ENCODE assay signal across 15 mouse cellular contexts in the genomic region with DNA sequence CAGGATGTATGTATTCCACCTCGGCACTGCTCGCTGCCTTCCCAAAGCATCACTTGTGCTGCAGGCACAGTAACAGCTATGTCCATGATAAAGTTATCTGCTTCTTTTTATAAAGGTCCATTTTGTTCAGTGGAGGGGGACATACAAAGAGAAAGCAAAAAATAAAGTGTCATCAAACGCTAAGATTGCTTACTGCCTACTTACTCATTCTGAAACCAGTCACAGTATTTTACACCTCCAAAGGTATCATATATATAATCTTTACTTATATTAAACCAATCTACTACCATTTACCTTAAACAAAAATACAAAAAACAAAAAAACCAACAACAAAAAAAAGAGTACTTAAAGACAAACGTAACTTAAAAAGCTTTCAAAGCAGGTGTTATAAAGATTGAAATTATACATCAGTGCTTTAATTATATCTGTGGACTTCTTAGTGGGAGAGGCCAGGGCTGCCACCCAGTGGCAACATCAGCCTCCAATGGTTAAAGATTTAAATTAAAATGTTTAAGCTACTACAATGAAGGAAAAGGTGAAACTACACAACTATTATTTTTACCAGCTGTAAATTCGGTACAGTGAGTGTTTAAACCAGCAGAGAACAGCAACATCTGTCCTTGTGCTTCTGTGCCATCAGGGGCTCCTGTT. TPM values are rescaled to one million over a fixed set of nuclear protein-coding genes. Genes with fewer than 3 reads are reported as not detected.
DNase-seq lines count a peak whose midpoint lies in the region; ATAC-seq and TF ChIP-seq lines count a peak whose summit lies in the region.
"Had no signal": no experiment of that assay in that cellular context is flagged by ENCODE, and none has a peak within 500 bp of the region (broad histone marks: within the 10 kb centered on the region; RNA-seq: fewer than 3 reads in every experiment).

No protein-coding gene starts in this region.

- H3K27me3 ChIP-seq in kidney, postnatal 0 days (ENCODE audit: insufficient read depth, low read length) = no peaks in the 10 kb centered on the region
- H3K27me3 ChIP-seq in Patski = no peaks in the 10 kb centered on the region
- no peaks in the 10 kb centered on the region for H3K27me3 ChIP-seq in small intestine, adult 2 months (ENCODE audit: control insufficient read depth, insufficient read depth, low read length)
- no peaks in the 10 kb centered on the region for H3K27me3 ChIP-seq in hindbrain, embryonic 16.5 days (replicated peaks; ENCODE audit: control insufficient read depth, insufficient read depth, low read length)
- H3K27me3 ChIP-seq: limb, embryonic 12.5 days; midbrain, embryonic 12.5 days had no signal

- TF ChIP-seq CTCF in kidney, postnatal 0 days (IDR thresholded peaks at IDR 0.05; ENCODE audit: low read depth) = peak; percentile 47
- peak; percentile 32 for TF ChIP-seq CTCF in Patski (IDR thresholded peaks at IDR 0.05)
- peak; percentile 43; the same call in 1 of the 2 replicates for TF ChIP-seq CTCF in small intestine, adult 2 months (IDR thresholded peaks at IDR 0.05; ENCODE audit: extremely low read depth, insufficient read length, insufficient replicate concordance, low read depth, low read length)

- in situ Hi-C loops in Patski (cut with MboI; ENCODE audit: low pct_unique_long_range_greater_than_20kb) = no loop called here

- no peak overlapping the region for H3K4me3 ChIP-seq in kidney, postnatal 0 days (replicated peaks; ENCODE audit: low read depth, low read length)
- H3K4me3 ChIP-seq in small intestine, adult 2 months (ENCODE audit: low read depth, low read length) = no peak overlapping the region
- no peak overlapping the region for H3K4me3 ChIP-seq in hindbrain, embryonic 16.5 days (ENCODE audit: low read length)
- H3K4me3 ChIP-seq: heart, embryonic 10.5 days; limb, embryonic 12.5 days; midbrain, embryonic 12.5 days had no signal

- no peak overlapping the region for H3K9ac ChIP-seq in kidney, postnatal 0 days (ENCODE audit: low read depth, low read length)
- no peak overlapping the region for H3K9ac ChIP-seq in hindbrain, embryonic 16.5 days (ENCODE audit: low read depth, low read length)
- H3K9ac ChIP-seq: limb, embryonic 12.5 days; liver, embryonic 14.5 days; midbrain, embryonic 12.5 days had no signal

- no peaks in the 10 kb centered on the region for H3K9me3 ChIP-seq in kidney, postnatal 0 days (replicated peaks; ENCODE audit: low read length)
- H3K9me3 ChIP-seq in hindbrain, embryonic 16.5 days (ENCODE audit: control insufficient read depth, low read length) = no peaks in the 10 kb centered on the region
- H3K9me3 ChIP-seq: heart, embryonic 10.5 days; limb, embryonic 12.5 days; midbrain, embryonic 12.5 days had no signal

- 0 out of 2 replicates have a peak, but pooled peaks cover 6% of the 10 kb centered on the region for H3K36me3 ChIP-seq in kidney, postnatal 0 days (ENCODE audit: insufficient read depth, low read length)
- H3K36me3 ChIP-seq in small intestine, adult 2 months (ENCODE audit: control insufficient read depth, insufficient read depth, low read length) = peaks cover 12% of the 10 kb centered on the region
- no peaks in the 10 kb centered on the region for H3K36me3 ChIP-seq in hindbrain, embryonic 16.5 days (ENCODE audit: control insufficient read depth, insufficient read depth, low read length)

- H3K27ac ChIP-seq in kidney, postnatal 0 days = no peak overlapping the region
- H3K27ac ChIP-seq in small intestine, adult 2 months (ENCODE audit: insufficient read depth, low read depth, low read length) = no peak overlapping the region
- H3K27ac ChIP-seq in hindbrain, embryonic 16.5 days (ENCODE audit: low read depth, low read length) = no peak overlapping the region
- H3K27ac ChIP-seq: heart, embryonic 10.5 days; limb, embryonic 12.5 days; liver, embryonic 14.5 days; midbrain, embryonic 12.5 days had no signal

- WGBS in kidney, postnatal 0 days = 87% methylated on average over 5 of the region's 5 CpGs
- WGBS in small intestine, adult 2 months = 81% methylated on average over 5 of the region's 5 CpGs
- WGBS in hindbrain, embryonic 16.5 days = 92% methylated on average over 5 of the region's 5 CpGs

- CTCF ChIA-PET in Patski (lab: Charles Lee) = interaction anchor here (1.1 to 1.8 kb wide), 3 partner anchors 10 to 27 kb away, joined by 3 to 9 read pairs (median 5); no protein-coding TSS in a partner anchor

- H3K4me2 ChIP-seq in kidney, postnatal 0 days (ENCODE audit: low read length) = no peak overlapping the region
- H3K4me2 ChIP-seq in hindbrain, embryonic 16.5 days (ENCODE audit: low read length) = no peak overlapping the region
- H3K4me2 ChIP-seq: limb, embryonic 12.5 days; midbrain, embryonic 12.5 days had no signal

- POLR2A ChIA-PET in Patski (lab: Charles Lee) = interaction anchor here (1.0 kb wide), 1 partner anchor 20 kb away, joined by 3 read pairs; no protein-coding TSS in a partner anchor

- no peak for TF ChIP-seq POLR2A in small intestine, adult 2 months (IDR thresholded peaks at IDR 0.05; ENCODE audit: low read depth, low read length)

- no peak for DNase-seq in kidney, postnatal 0 days (ENCODE audit: low spot score)
- DNase-seq in kidney, postnatal 14 days = no peak
- peak; percentile 55 for DNase-seq in CD4-positive, CD25-positive, alpha-beta regulatory T cell, adult 2 months (ENCODE audit: low read depth, low spot score)
- DNase-seq in Patski (ENCODE audit: low read depth, low spot score) = no peak
- DNase-seq: cerebellum, adult 9-11 months; kidney, adult 11 months; kidney, postnatal 4 days had no signal

- no peak for ATAC-seq in kidney, postnatal 0 days (replicated peaks; ENCODE audit: low FRiP score, low read depth)
- ATAC-seq in Patski = no peak
- no peak for ATAC-seq in hindbrain, embryonic 16.5 days
- no peak for ATAC-seq in megakaryocyte, adult 5-6 weeks (ENCODE audit: poor library complexity, severe bottlenecking)
- ATAC-seq: forebrain, embryonic 14.5 days had no signal

- H3K4me1 ChIP-seq in kidney, postnatal 0 days (replicated peaks; ENCODE audit: insufficient read depth, low read length) = no peaks in the 10 kb centered on the region
- H3K4me1 ChIP-seq in small intestine, adult 2 months (ENCODE audit: control insufficient read depth, insufficient read depth, insufficient read length, low read length) = peaks cover 9% of the 10 kb centered on the region; the same call in 1 of the 2 replicates
- no peaks in the 10 kb centered on the region for H3K4me1 ChIP-seq in hindbrain, embryonic 16.5 days (ENCODE audit: control insufficient read depth, insufficient read depth, low read depth, low read length)
- H3K4me1 ChIP-seq: limb, embryonic 12.5 days; midbrain, embryonic 12.5 days had no signal

RNA-seq across cellular contexts. Expression of a gene that starts 7.1 kb away (rescaled TPM):
- 1.4 and 1.7 TPM in 2 replicates for polyA plus RNA-seq in kidney, postnatal 0 days (2015; fragmentation: Nextera tagmentation; extraction: Ambion mirVana)
- 0.59 TPM for polyA plus RNA-seq in Patski (2021)
- polyA plus RNA-seq in small intestine, adult 2 months (2012; rRNA removed) = 0.61 and 1.1 TPM in 2 replicates
- polyA plus RNA-seq in hindbrain, embryonic 16.5 days (2015; fragmentation: Nextera tagmentation; extraction: Ambion mirVana) = 0.66 and 1.1 TPM in 2 replicates
- 0.91 and 1.4 TPM in 2 replicates for total RNA-seq in megakaryocyte, adult 5-6 weeks (2015)
- 1.6 TPM in 2 replicates for total RNA-seq in megakaryocyte, adult 5-6 weeks (2017)

RNA-seq across cellular contexts. Expression of a gene that starts 52.2 kb away (rescaled TPM):
- polyA plus RNA-seq in kidney, postnatal 0 days (2015; fragmentation: Nextera tagmentation; extraction: Ambion mirVana) = 70.3 and 75.8 TPM in 2 replicates
- 65.1 TPM for polyA plus RNA-seq in Patski (2021)
- 0.19 and 0.71 TPM in 2 replicates for polyA plus RNA-seq in small intestine, adult 2 months (2012; rRNA removed)
- 60.3 and 61.6 TPM in 2 replicates for polyA plus RNA-seq in hindbrain, embryonic 16.5 days (2015; fragmentation: Nextera tagmentation; extraction: Ambion mirVana)
- total RNA-seq in megakaryocyte, adult 5-6 weeks (2015) = 47.5 and 61.0 TPM in 2 replicates
- 61.3 and 69.6 TPM in 2 replicates for total RNA-seq in megakaryocyte, adult 5-6 weeks (2017)

Comparison
In these comparisons a context has a peak if more than half of its experiments do, and no peak if none do; other contexts are left out.
1. RNA of a gene that starts 52.2 kb away (polyA plus RNA-seq): 70.3 to 75.8 TPM in kidney, postnatal 0 days, 65.1 TPM in Patski (single experiment) and 60.3 to 61.6 TPM in hindbrain, embryonic 16.5 days; 0.19 to 0.71 TPM in small intestine, adult 2 months; every median in the first group is over 10 times any median in the second.
2. Peak in every context shown above with its lines, with median percentiles within 50 percentile points of each other: CTCF ChIP-seq.